Mouse (Mus musculus) myocyte (in vitro differentiated cells): ENCODE data around the gene Bnip1. TPM values are rescaled to one million over a fixed set of nuclear protein-coding genes. Genes with fewer than 3 reads are reported as not detected.

Experiments
- H3K27me3 ChIP-seq: one replicate; pipeline ENCODE4 v1.6.1; 2011; ENCODE audit not compliant: control insufficient read depth, insufficient read depth, insufficient read length
- H3K36me3 ChIP-seq: one replicate; pipeline ENCODE4 v1.6.1; 2011; ENCODE audit not compliant: control insufficient read depth, insufficient read depth
- H3K4me2 ChIP-seq: one replicate; pipeline ENCODE4 v1.6.1; 2011; ENCODE audit warnings: low read depth, control low read depth
- H3K4me3 ChIP-seq: one replicate; pipeline ENCODE4 v1.5.1; 2011; ENCODE audit warnings: mild to moderate bottlenecking, control low read depth, moderate library complexity
- H3K79me2 ChIP-seq: one replicate; pipeline ENCODE4 v1.6.1; 2011; ENCODE audit not compliant: control insufficient read depth, insufficient read depth
- H3ac ChIP-seq: one replicate; pipeline ENCODE4 v1.6.1; 2011; ENCODE audit not compliant: control insufficient read depth, insufficient read length
- CEBPB ChIP-seq: IDR thresholded peaks from 2 replicates; pipeline ENCODE4 v1.6.1; 2011; ENCODE audit warnings: mild to moderate bottlenecking, moderate library complexity; ENCODE audit not compliant: poor library complexity, insufficient read depth, severe bottlenecking
- E2F4 ChIP-seq: IDR thresholded peaks from one replicate; pipeline ENCODE4 v1.6.1; 2011; ENCODE audit warnings: mild to moderate bottlenecking, control low read depth, moderate library complexity; ENCODE audit not compliant: insufficient read depth
- MAX ChIP-seq: IDR thresholded peaks from one replicate; pipeline ENCODE4 v1.6.1; 2011; ENCODE audit warnings: low read depth, mild to moderate bottlenecking, control low read depth
- MYOD1 ChIP-seq, 3 experiments: IDR thresholded peaks; one replicate each; pipeline ENCODE4 v1.6.1; 2011; ENCODE audit warnings: control low read depth in 2 of 3, low read depth in 2 of 3, mild to moderate bottlenecking in 2 of 3, moderate library complexity in 1 of 3; ENCODE audit not compliant: insufficient read length in 2 of 3, control insufficient read depth in 1 of 3
- MYOG ChIP-seq, 3 experiments: IDR thresholded peaks; one replicate each; pipeline ENCODE4 v1.6.1; 2011; ENCODE audit warnings: control low read depth in 2 of 3, low read depth in 2 of 3, mild to moderate bottlenecking in 2 of 3; ENCODE audit not compliant: insufficient read length in 2 of 3, control insufficient read depth in 1 of 3, insufficient read depth in 1 of 3
- POLR2A ChIP-seq: IDR thresholded peaks from one replicate; pipeline ENCODE4 v1.6.1; 2011; ENCODE audit warnings: low read depth, mild to moderate bottlenecking, control low read depth, moderate library complexity; ENCODE audit not compliant: insufficient read length
- POLR2AphosphoS2 ChIP-seq: IDR thresholded peaks from one replicate; pipeline ENCODE4 v1.6.1; 2011; ENCODE audit warnings: low read depth, control low read depth; ENCODE audit not compliant: insufficient read length
- REST ChIP-seq: IDR thresholded peaks from one replicate; pipeline ENCODE4 v1.6.1; 2011; ENCODE audit warnings: mild to moderate bottlenecking, control low read depth, moderate library complexity; ENCODE audit not compliant: insufficient read depth, insufficient read length
- SRF ChIP-seq: IDR thresholded peaks from one replicate; pipeline ENCODE4 v1.6.1; 2011; ENCODE audit warnings: low read depth; ENCODE audit not compliant: control insufficient read depth, insufficient read length
- TCF12 ChIP-seq: IDR thresholded peaks from one replicate; pipeline ENCODE4 v1.6.1; 2011; ENCODE audit warnings: mild to moderate bottlenecking, control low read depth; ENCODE audit not compliant: poor library complexity, insufficient read depth, severe bottlenecking
- TCF3 ChIP-seq: IDR thresholded peaks from one replicate; pipeline ENCODE4 v1.6.1; 2011; ENCODE audit warnings: low read depth, control low read depth; ENCODE audit not compliant: insufficient read length
- USF1 ChIP-seq: IDR thresholded peaks from one replicate; pipeline ENCODE4 v1.6.1; 2011; ENCODE audit warnings: low read depth, mild to moderate bottlenecking, control low read depth, moderate library complexity
- polyA plus RNA-seq: library from polyadenylated mRNA; unstranded; fragments of >200 nt; fragmentation: generic; extraction: Trizol; gene quantifications from one replicate; pipeline ENCODE4 v1.2.1, GENCODE M21; 2012; ENCODE audit warnings: missing spikeins

Bnip1 gene
- polyA plus RNA-seq, 1 experiment: 31.8 TPM

GRCm38 (mm10) chr17:26788986-26789385 lies 8.1 kb downstream of the Bnip1 start:
- H3K79me2 ChIP-seq: no peaks in the 10 kb centered on the region
- H3K4me3 ChIP-seq: no peak overlapping the region
- no peak overlapping the region for H3K4me2 ChIP-seq
- peaks cover 25% of the 10 kb centered on the region for H3K36me3 ChIP-seq
- H3K27me3 ChIP-seq: no peaks in the 10 kb centered on the region
- TF ChIP-seq MYOD1 (IDR thresholded peaks at IDR 0.05; ENCODE audit: control insufficient read depth in 1 of 3, insufficient read length in 2 of 3, low read depth in 2 of 3) (no peak), MYOG (IDR thresholded peaks at IDR 0.05; ENCODE audit: control insufficient read depth in 1 of 3, insufficient read depth in 1 of 3, insufficient read length in 2 of 3, low read depth in 2 of 3) (no peak)
- no peak overlapping the region for H3ac ChIP-seq

- no peaks in the 10 kb centered on the region for H3K27me3 ChIP-seq
- TF ChIP-seq TCF12: no peak
- TF ChIP-seq MYOG (IDR thresholded peaks at IDR 0.05; ENCODE audit: control insufficient read depth in 1 of 3, insufficient read depth in 1 of 3, insufficient read length in 2 of 3, low read depth in 2 of 3): no peak
- TF ChIP-seq REST: no peak
- TF ChIP-seq USF1: no peak
- no peak for TF ChIP-seq TCF3
- TF ChIP-seq MAX: no peak
- TF ChIP-seq CEBPB: no peak
- no peak for TF ChIP-seq E2F4
- no peak for TF ChIP-seq SRF
- no peaks in the 10 kb centered on the region for H3K79me2 ChIP-seq
- H3ac ChIP-seq: no peak overlapping the region
- H3K4me3 ChIP-seq: no peak overlapping the region
- no peak overlapping the region for H3K4me2 ChIP-seq
- H3K36me3 ChIP-seq: peaks cover 19% of the 10 kb centered on the region
Measured at GRCm38 (mm10) chr17:26789460-26790268, 8.8 kb downstream of the Bnip1 start.

DNA sequence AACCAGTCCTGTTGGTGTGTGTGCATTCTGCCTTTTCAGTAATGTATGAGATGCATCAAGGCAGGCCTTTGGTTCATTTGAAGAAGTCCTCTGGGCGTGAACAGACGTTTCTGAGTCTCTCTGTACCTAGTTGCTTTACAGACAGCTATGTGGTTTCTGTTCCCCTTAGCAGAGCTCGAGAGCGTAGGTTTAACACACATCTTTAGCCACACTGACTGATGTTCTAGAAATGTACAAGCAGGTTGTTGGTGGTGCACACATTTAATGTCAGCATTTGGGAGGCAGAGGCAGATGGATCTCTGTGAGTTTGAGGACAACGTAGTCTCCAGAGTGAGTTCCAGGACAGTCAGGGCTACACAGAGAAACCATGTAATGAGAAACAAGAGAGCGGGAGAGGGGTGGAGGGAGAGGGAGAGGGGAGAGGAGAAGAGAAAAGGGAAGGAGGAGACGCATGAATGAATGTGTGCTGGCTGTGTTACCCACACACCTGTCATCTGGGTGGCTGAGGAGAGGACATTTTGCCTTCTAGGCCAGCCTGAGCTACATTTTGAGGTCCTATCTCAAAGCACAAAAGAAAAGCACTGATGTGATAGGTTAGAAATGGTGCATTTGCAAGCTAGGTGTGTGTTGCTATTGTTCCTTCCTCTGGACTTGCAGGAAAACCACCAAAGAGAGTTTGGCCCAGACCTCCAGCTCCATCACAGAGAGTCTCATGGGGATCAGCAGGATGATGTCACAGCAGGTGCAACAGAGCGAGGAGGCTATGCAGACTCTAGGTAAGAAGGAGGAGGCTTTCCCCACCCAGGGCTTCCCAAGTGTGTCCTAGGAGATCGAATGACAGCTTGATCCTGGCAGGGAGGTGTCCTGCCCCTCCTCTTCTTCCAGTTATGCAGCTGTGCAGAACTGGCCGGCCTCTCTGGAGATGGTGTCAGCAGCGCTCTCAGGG lies 9.7 kb downstream of the Bnip1 start:
- Histone ChIP-seq H3ac (no peak overlapping the region), H3K4me3 (no peak overlapping the region), H3K79me2 (no peaks in the 10 kb centered on the region), H3K36me3 (peaks cover 16% of the 10 kb centered on the region), H3K27me3 (no peaks in the 10 kb centered on the region), H3K4me2 (no peak overlapping the region)
- TF ChIP-seq MYOG (IDR thresholded peaks at IDR 0.05; ENCODE audit: control insufficient read depth in 1 of 3, insufficient read depth in 1 of 3, insufficient read length in 2 of 3, low read depth in 2 of 3): no peak
- no peak for TF ChIP-seq REST
- no peak for TF ChIP-seq MAX
- TF ChIP-seq USF1: no peak
- TF ChIP-seq TCF12: no peak
- no peak for TF ChIP-seq MYOD1 (IDR thresholded peaks at IDR 0.05; ENCODE audit: control insufficient read depth in 1 of 3, insufficient read length in 2 of 3, low read depth in 2 of 3)
- no peak for TF ChIP-seq SRF
- no peak for TF ChIP-seq TCF3
- no peak for TF ChIP-seq CEBPB
- no peak for TF ChIP-seq POLR2A
- no peak for TF ChIP-seq POLR2AphosphoS2
- no peak for TF ChIP-seq E2F4

GRCm38 (mm10) chr17:26791580-26791979 lies 10.7 kb downstream of the Bnip1 start:
- peaks cover 16% of the 10 kb centered on the region for H3K36me3 ChIP-seq
- no peak overlapping the region for H3K4me2 ChIP-seq
- no peaks in the 10 kb centered on the region for H3K27me3 ChIP-seq
- H3K4me3 ChIP-seq: no peak overlapping the region
- TF ChIP-seq TCF12: no peak
- no peak for TF ChIP-seq USF1
- TF ChIP-seq POLR2A: no peak
- no peak for TF ChIP-seq MYOG (IDR thresholded peaks at IDR 0.05; ENCODE audit: control insufficient read depth in 1 of 3, insufficient read depth in 1 of 3, insufficient read length in 2 of 3, low read depth in 2 of 3)
- TF ChIP-seq TCF3: no peak
- TF ChIP-seq POLR2AphosphoS2: no peak
- TF ChIP-seq SRF: no peak
- TF ChIP-seq MYOD1 (IDR thresholded peaks at IDR 0.05; ENCODE audit: control insufficient read depth in 1 of 3, insufficient read length in 2 of 3, low read depth in 2 of 3): no peak
- no peak overlapping the region for H3ac ChIP-seq
- H3K79me2 ChIP-seq: no peaks in the 10 kb centered on the region
